Mouse (Mus musculus) intestine, embryonic 16.5 days (tissue): ENCODE results near the gene Mrps36. TPM values are rescaled to one million over a fixed set of nuclear protein-coding genes. Genes with fewer than 3 reads are reported as not detected.
"Not testable (repeated sequence)": the region's sequence is repeated elsewhere in the genome, so short reads cannot be mapped to it uniquely, and the experiment has no call there.

Source experiments
- ATAC-seq: fragments of 200-750 bp; cut with Nextera tagmentation; 2 replicates; pipeline ENCODE4 v1.8.0; 2017; ENCODE audit warnings: moderate TSS enrichment, moderate library complexity
- H3K27ac ChIP-seq: fragments of 300-500 bp; sonication (generic); 2 replicates; pipeline ENCODE4 v1.5.1; 2014; ENCODE audit warnings: mild to moderate bottlenecking, low read length
- H3K27me3 ChIP-seq: fragments of 300-500 bp; sonication (generic); replicated peaks from 2 replicates; pipeline ENCODE4 v1.6.1; 2014; ENCODE audit warnings: low read length, control low read depth, mixed read lengths; ENCODE audit not compliant: control insufficient read depth, insufficient read depth
- H3K36me3 ChIP-seq: fragments of 300-500 bp; sonication (generic); 2 replicates; pipeline ENCODE4 v1.6.1; 2014; ENCODE audit warnings: low read length, control low read depth; ENCODE audit not compliant: control insufficient read depth, insufficient read depth
- H3K4me1 ChIP-seq: fragments of 300-500 bp; sonication (generic); 2 replicates; pipeline ENCODE4 v1.6.1; 2014; ENCODE audit warnings: low read length, control low read depth, mixed read lengths; ENCODE audit not compliant: control insufficient read depth, insufficient read depth
- H3K4me2 ChIP-seq: fragments of 300-500 bp; sonication (generic); 2 replicates; pipeline ENCODE4 v1.6.1; 2014; ENCODE audit warnings: low read depth, low read length, control low read depth
- H3K4me3 ChIP-seq: fragments of 300-500 bp; sonication (generic); 2 replicates; pipeline ENCODE4 v1.5.1; 2014; ENCODE audit warnings: mild to moderate bottlenecking, low read length
- H3K9ac ChIP-seq: fragments of 300-500 bp; sonication (generic); 2 replicates; pipeline ENCODE4 v1.6.1; 2014; ENCODE audit warnings: low read depth, low read length
- H3K9me3 ChIP-seq: fragments of 300-500 bp; sonication (generic); 2 replicates; pipeline ENCODE4 v1.6.1; 2016; ENCODE audit warnings: low read length, control low read depth; ENCODE audit not compliant: control insufficient read depth
- WGBS: fragments of 180-500 bp; shearing (Covaris S2); extraction: QIAGEN DNeasy Blood & Tissue Kit; methylation state at CpG from one replicate; pipeline ENCODE4 v1.1.7; 2014; 5-methylcytosine and 5-hydroxymethylcytosine counted together
- polyA plus RNA-seq: library from polyadenylated mRNA; unstranded; fragments of >200 nt; fragmentation: Nextera tagmentation; extraction: Ambion mirVana; gene quantifications from 2 replicates; pipeline ENCODE4 v1.2.1, GENCODE M21; 2015

The Mrps36 gene
- polyA plus RNA-seq, 1 experiment from 2014 or later: 296 TPM

DNA sequence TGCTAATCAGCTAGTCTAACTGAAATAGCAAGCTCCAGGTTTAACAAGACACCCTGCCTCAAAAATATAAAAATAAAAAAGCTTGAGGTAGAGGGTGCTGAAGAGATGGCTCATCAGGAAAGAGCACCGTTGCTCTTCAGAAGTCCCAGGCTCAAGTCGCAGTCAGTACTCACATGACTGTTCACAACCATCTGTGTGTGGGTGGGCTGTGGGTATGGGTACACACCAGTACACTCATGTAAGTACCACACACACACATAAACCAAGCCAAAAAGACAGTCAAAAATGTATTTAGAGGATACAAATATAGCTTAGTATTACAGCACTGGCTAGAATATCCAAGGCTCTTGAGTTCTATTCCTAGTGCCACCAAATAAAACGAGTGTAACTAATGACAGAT lies 1.6 kb upstream of the Mrps36 start:
- Histone ChIP-seq H3K27ac (no peak overlapping the region), H3K4me2 (no peak overlapping the region), H3K36me3 (no peaks in the 10 kb centered on the region), H3K9me3 (no peaks in the 10 kb centered on the region), H3K9ac (no peak overlapping the region), H3K27me3 (no peaks in the 10 kb centered on the region), H3K4me1 (peaks cover 3% of the 10 kb centered on the region; the same call in 1 of the 2 replicates), H3K4me3 (no peak overlapping the region)
- WGBS: 93% methylated on average over 3 of the region's 3 CpGs
- ATAC-seq: no peak

DNA sequence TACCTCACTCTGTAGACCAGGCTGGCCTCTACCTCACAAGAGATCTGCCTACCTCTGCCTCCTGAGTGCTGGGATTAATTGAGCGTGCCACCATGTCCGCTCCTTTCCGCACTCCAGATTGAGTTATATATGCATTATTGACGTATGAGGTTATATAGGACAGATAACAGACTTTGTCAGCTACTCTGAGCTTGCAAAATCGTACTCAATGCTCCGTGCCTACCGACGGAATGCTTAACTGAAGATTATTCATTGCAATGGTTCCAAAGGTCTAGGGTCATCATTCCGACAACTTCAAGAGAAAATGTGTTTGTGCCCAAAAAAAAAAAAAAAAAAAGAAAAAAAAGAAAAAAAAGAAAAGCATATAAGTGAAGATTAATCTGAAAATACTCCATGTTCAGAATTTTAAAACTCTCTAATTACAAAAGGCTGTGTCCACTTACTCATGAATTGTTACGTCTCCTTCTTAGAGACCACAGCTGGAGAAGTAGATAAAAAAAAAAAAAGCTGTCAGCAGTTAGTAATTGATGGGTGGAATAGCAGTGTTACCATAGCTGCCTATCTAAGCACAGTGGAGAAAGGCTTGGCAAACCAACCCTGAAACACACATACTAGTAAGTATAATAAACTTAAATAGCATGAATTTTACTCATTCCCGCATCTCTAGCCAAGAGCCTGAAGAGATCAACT lies 968 bp downstream of the Mrps36 start:
- Histone ChIP-seq H3K36me3 (no peaks in the 10 kb centered on the region; the same call in 1 of the 2 replicates), H3K4me3 (peak overlapping the region; percentile 61), H3K4me1 (peaks cover 3% of the 10 kb centered on the region; the same call in 1 of the 2 replicates), H3K9me3 (no peaks in the 10 kb centered on the region), H3K27me3 (no peaks in the 10 kb centered on the region), H3K27ac (peak overlapping the region; percentile 99), H3K9ac (peak overlapping the region; percentile 86), H3K4me2 (peak overlapping the region; percentile 62)
- WGBS: 47% methylated on average over 11 of the region's 11 CpGs
- peak; percentile 64 for ATAC-seq

DNA sequence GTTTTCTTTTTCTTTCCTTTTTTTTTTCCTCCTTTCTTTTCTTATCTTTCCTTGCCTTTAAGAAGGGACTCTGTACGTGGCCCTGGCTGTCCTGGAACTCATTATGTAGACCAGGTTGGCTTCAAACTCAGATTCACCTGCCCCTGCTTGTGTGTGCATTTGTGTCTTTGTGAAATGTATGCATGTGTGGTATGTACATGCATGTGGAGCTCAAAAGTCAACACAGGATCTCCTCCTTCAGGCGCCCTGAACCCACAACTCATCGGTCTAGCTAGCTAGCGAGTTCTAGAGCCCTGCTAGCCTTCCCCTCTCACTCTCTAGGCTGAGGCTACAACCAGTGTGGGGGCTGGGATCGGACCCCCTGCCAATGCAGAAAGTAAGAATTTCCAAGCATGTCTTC lies 1.6 kb downstream of the Mrps36 start:
- H3K27me3 ChIP-seq: no peaks in the 10 kb centered on the region
- peaks cover 3% of the 10 kb centered on the region; the same call in 1 of the 2 replicates for H3K4me1 ChIP-seq
- H3K36me3 ChIP-seq: no peaks in the 10 kb centered on the region; the same call in 1 of the 2 replicates
- no peak for ATAC-seq
- WGBS: 78% methylated on average over 5 of the region's 5 CpGs
- peak overlapping the region; percentile 40 for H3K4me2 ChIP-seq
- peak overlapping the region; percentile 44 for H3K9ac ChIP-seq
- no peaks in the 10 kb centered on the region for H3K9me3 ChIP-seq
- peak overlapping the region; percentile 33 for H3K4me3 ChIP-seq
- H3K27ac ChIP-seq: peak overlapping the region; percentile 73

DNA sequence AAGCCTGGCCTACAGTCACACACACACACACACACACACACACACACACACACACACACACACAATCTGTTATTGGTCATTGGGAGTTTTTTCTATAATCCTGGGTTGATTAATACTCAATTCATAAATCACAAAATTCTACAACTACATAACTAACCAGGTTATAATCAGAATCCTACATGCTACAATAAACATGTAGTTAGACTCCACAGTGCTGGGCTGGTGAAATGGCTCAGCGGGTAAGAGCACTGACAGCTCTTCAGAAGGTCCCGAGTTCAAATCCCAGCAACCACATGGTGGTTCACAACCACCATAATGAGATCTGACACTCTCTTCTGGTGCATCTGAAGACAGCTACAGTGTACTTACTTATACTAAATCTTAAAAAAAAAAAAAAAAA lies 11.7 kb downstream of the Mrps36 start:
- WGBS: 93% methylated on average over 2 of the region's 2 CpGs
- no peak for ATAC-seq

DNA sequence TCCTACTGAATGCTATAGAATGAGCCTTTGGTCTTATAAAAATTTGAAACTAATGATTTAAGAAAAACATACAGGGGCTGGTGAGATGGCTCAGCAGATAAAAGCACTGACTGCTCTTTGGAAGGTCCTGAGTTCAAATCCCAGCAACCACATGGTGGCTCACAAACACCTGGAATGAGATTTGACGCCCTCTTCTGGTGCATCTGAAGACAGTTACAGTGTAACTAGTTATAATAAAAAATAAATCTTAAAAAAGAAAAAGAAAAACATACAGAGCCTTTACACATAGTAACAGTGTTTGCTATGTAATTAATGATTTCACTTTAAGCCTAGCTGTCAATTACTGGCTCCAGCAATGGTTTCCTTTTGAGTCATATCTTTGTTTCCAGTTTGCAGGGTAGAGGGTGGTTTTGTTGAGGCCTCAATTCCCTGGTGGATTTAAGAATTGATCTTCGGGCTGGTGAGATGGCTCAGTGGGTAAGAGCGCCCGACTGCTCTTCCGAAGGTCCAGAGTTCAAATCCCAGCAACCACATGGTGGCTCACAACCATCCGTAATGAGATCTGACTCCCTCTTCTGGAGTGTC lies 12.9 kb downstream of the Mrps36 start:
- H3K27me3 ChIP-seq, H3K9ac ChIP-seq, H3K9me3 ChIP-seq, H3K36me3 ChIP-seq, H3K4me1 ChIP-seq, H3K4me3 ChIP-seq, ATAC-seq: not testable (repeated sequence)
- peak overlapping the region; percentile 55 for H3K27ac ChIP-seq
- H3K4me2 ChIP-seq: 0 out of 2 replicates have a peak overlapping the region, but pooled peaks have one; percentile 48
- 92% methylated on average over 5 of the region's 6 CpGs for WGBS

More for the DNA sequence above, 11.7 kb downstream of the Mrps36 start:
- peaks cover 5% of the 10 kb centered on the region; the same call in 1 of the 2 replicates for H3K36me3 ChIP-seq
- H3K4me1 ChIP-seq: peaks cover 8% of the 10 kb centered on the region
- H3K27me3 ChIP-seq: no peaks in the 10 kb centered on the region
- H3K4me2 ChIP-seq: no peak overlapping the region
- H3K9ac ChIP-seq: no peak overlapping the region
- no peak overlapping the region for H3K4me3 ChIP-seq
- no peaks in the 10 kb centered on the region for H3K9me3 ChIP-seq
- no peak overlapping the region for H3K27ac ChIP-seq

DNA sequence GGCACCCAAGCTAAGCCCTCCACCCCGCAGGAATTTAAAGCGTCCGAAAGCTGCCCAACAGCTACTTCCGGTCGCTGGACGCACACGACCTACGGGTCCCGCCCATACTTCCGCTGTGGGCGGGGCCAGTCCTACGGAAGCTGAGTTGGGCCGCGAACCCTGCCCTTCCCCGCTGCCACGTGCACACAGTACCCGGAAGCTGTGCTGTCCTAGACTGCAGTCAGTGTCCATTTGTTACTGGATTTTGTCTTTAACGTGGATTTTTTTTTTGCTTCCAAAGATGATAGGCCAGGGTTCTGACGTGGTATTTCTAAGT lies 13.6 kb downstream of the Mrps36 start, which contains the start of gene Cdk7:
Gene Cdk7 (minus strand): TSS at position 79 of the 316 bp plus-strand sequence.
- ATAC-seq: peak; percentile 99
- WGBS: under 1% methylated on average over 19 of the region's 19 CpGs
- Histone ChIP-seq H3K4me2 (peak within 1 kb of the TSS; percentile 64), H3K4me3 (peak within 1 kb of the TSS; percentile 76), H3K27ac (peak within 1 kb of the TSS; percentile 94), H3K9me3 (no peaks in the 10 kb centered on the region), H3K27me3 (no peaks in the 10 kb centered on the region), H3K9ac (peak within 1 kb of the TSS; percentile 86), H3K4me1 (peaks cover 8% of the 10 kb centered on the region), H3K36me3 (peaks cover 5% of the 10 kb centered on the region; the same call in 1 of the 2 replicates)

DNA sequence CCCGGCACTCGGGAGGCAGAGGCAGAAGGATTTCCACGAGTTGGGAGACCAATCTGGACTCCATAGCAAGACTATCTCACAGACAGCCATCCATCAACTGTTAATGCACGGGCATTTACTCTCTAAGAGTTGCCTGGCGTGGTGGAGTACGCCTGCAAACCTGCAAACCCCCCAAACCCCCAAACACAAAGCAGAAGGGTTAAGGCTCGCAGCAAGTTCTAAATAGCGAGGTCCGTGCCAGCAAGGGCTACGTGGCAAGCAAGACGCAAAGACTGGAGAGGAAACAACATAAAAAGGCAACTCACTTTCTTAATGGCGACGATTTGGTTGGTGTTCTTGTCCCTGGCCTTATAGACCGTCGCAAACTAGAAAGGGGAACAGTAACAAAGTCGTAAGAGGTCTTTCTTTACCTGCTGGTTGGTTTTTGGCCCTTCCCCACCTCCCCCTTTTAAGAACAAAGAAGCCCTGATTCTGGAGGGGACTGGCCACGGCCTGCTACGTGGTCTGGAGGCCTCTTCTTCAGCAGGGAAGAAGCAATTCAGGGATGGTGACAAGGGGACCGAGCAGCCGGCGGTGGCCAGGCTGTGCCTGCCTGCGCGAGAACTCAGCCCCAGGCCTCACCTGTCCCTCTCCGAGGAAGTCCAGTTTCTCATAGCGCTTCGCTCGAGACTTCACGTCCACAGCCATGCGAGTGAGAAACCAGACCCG lies 14.2 kb downstream of the Mrps36 start:
- ATAC-seq: peak; percentile 88
- H3K9ac ChIP-seq: peak overlapping the region; percentile 86
- peak overlapping the region; percentile 76 for H3K4me3 ChIP-seq
- peak overlapping the region; percentile 64 for H3K4me2 ChIP-seq
- peaks cover 5% of the 10 kb centered on the region; the same call in 1 of the 2 replicates for H3K36me3 ChIP-seq
- WGBS: under 1% methylated on average over 30 of the region's 30 CpGs
- no peaks in the 10 kb centered on the region for H3K27me3 ChIP-seq
- peaks cover 8% of the 10 kb centered on the region for H3K4me1 ChIP-seq
- H3K27ac ChIP-seq: peak overlapping the region; percentile 94
- H3K9me3 ChIP-seq: no peaks in the 10 kb centered on the region

DNA sequence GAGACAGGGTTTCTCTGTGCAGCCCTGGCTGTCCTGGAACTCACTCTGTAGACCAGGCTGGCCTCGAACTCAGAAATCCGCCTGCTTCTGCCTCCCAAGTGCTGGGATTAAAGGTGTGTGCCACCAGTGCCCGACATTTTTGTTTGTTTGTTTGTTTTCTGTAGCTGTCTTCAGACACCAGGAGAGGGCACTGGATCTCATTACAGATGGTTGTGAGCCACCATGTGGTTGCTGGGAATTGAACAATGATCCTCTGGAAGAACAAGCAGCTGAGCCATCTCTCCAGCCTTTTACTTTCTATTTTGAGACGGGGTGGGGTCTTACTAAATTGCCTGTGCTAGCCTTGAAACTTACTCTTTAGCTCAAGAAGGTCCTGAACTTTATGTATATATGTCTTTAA lies 15.9 kb downstream of the Mrps36 start:
- H3K4me2 ChIP-seq, H3K9me3 ChIP-seq, H3K9ac ChIP-seq, H3K4me1 ChIP-seq, ATAC-seq, H3K4me3 ChIP-seq, H3K36me3 ChIP-seq, H3K27ac ChIP-seq, H3K27me3 ChIP-seq: not testable (repeated sequence)
- 91% methylated on average over 4 of the region's 4 CpGs for WGBS

DNA sequence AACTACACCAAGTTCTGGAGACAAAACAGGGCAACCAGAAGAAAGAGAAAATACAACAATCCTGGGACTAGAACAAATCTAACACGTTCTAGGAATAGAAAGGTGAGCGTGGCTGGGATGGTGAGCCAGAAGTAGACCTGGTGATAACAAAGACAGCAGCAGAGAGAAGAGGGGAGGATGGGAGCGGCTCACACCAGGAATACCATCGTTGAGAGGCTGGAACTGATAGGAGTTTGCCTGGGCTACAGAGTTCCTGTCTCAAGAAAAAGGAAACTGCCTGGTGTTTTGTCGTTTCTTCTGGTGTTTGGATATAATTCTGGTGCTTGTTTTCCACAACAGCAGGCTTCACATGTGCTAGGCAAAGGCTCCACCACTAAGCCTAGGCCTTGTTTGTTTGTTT lies 16.4 kb downstream of the Mrps36 start:
- Histone ChIP-seq H3K27ac (no peak overlapping the region), H3K9ac (no peak overlapping the region), H3K4me3 (no peak overlapping the region), H3K9me3 (no peaks in the 10 kb centered on the region), H3K27me3 (no peaks in the 10 kb centered on the region), H3K4me1 (peaks cover 8% of the 10 kb centered on the region), H3K4me2 (no peak overlapping the region), H3K36me3 (peaks cover 5% of the 10 kb centered on the region; the same call in 1 of the 2 replicates)
- no peak for ATAC-seq
- 88% methylated on average over 5 of the region's 5 CpGs for WGBS
